Mouse (Mus musculus): ENCODE measurements around the gene Sec23ip. TPM values are rescaled to one million over a fixed set of nuclear protein-coding genes. Genes with fewer than 3 reads are reported as not detected.

Sec23ip gene
- polyA plus RNA-seq, 1 experiment from 2014 or later = 44.5 TPM

GRCm38 (mm10) chr7:128793464-128793863 is 48.7 kb downstream of the Sec23ip start:
- no peak for DNase-seq (ENCODE audit: low spot score)
- Histone ChIP-seq H3K9me3 (ENCODE audit: control insufficient read depth, low read length) (no peaks in the 10 kb centered on the region), H3K27me3 (ENCODE audit: control insufficient read depth, insufficient read depth, low read length) (no peaks in the 10 kb centered on the region), H3K27ac (ENCODE audit: low read depth, low read length) (no peak overlapping the region), H3K4me1 (replicated peaks; ENCODE audit: control insufficient read depth, insufficient read depth, low read length) (no peaks in the 10 kb centered on the region), H3K36me3 (ENCODE audit: control insufficient read depth, insufficient read depth, low read length) (no peaks in the 10 kb centered on the region), H3K4me3 (ENCODE audit: low read depth, low read length) (no peak overlapping the region), H3K4me2 (ENCODE audit: low read depth, low read length, severe bottlenecking) (no peak overlapping the region), H3K9ac (ENCODE audit: low read length) (no peak overlapping the region)
- ATAC-seq (replicated peaks; ENCODE audit: low FRiP score) = no peak
- 87% methylated on average over 4 of the region's 4 CpGs for whole genome bisulfite sequencing

GRCm38 (mm10) chr7:128824986-128825563 is 80.3 kb downstream of the Sec23ip start:
- H3K9ac ChIP-seq (ENCODE audit: low read length) = no peak overlapping the region
- ATAC-seq (replicated peaks; ENCODE audit: low FRiP score) (no peak), DNase-seq (ENCODE audit: low spot score) (no peak)
- WGBS = 87% methylated on average over 5 of the region's 5 CpGs
- H3K4me1 ChIP-seq (replicated peaks; ENCODE audit: control insufficient read depth, insufficient read depth, low read length) = no peaks in the 10 kb centered on the region
- no peak overlapping the region for H3K27ac ChIP-seq (ENCODE audit: low read depth, low read length)
- no peaks in the 10 kb centered on the region for H3K27me3 ChIP-seq (ENCODE audit: control insufficient read depth, insufficient read depth, low read length)
- H3K36me3 ChIP-seq (ENCODE audit: control insufficient read depth, insufficient read depth, low read length) = no peaks in the 10 kb centered on the region
- no peaks in the 10 kb centered on the region for H3K9me3 ChIP-seq (ENCODE audit: control insufficient read depth, low read length)
- H3K4me2 ChIP-seq (ENCODE audit: low read depth, low read length, severe bottlenecking) = no peak overlapping the region
- H3K4me3 ChIP-seq (ENCODE audit: low read depth, low read length) = no peak overlapping the region

DNA sequence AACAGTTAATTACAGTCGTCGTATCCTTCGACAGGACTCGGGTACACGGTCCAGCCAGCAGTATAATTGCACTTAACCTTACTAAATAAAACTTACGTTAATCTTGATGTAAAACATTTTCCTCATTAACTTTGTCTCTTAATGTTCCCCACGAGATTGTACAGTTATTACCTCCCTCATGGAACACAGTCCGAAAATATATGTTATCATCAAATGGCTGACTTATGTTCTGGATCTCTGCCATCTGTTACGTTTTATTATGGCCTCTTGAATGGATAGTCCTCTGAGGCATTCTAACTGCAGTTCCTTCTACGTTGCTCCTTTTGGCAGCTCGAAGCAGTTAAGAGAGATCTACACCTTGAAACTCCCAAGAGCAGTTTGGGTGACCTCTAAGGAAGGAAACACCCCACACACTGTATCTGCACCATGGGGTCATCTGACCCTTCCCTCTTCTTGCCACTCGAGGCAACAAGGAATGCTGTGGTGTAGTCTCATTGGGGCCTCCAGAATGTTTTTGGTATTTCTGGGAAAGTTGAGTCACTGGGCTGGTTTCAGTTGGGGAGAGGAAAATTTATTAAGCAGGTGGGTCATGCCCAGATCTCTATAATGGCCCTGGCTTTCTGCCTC is 87.8 kb downstream of the Sec23ip start:
- no peaks in the 10 kb centered on the region for H3K27me3 ChIP-seq (ENCODE audit: control insufficient read depth, insufficient read depth, low read length)
- no peaks in the 10 kb centered on the region for H3K36me3 ChIP-seq (ENCODE audit: control insufficient read depth, insufficient read depth, low read length)
- H3K4me3 ChIP-seq (ENCODE audit: low read depth, low read length) = no peak overlapping the region
- H3K4me1 ChIP-seq (replicated peaks; ENCODE audit: control insufficient read depth, insufficient read depth, low read length) = no peaks in the 10 kb centered on the region
- no peak overlapping the region for H3K27ac ChIP-seq (ENCODE audit: low read depth, low read length)
- no peak overlapping the region for H3K4me2 ChIP-seq (ENCODE audit: low read depth, low read length, severe bottlenecking)
- ATAC-seq (replicated peaks; ENCODE audit: low FRiP score) (no peak), DNase-seq (ENCODE audit: low spot score) (no peak)
- H3K9me3 ChIP-seq (ENCODE audit: control insufficient read depth, low read length) = no peaks in the 10 kb centered on the region
- 87% methylated on average over 12 of the region's 12 CpGs for WGBS
- H3K9ac ChIP-seq (ENCODE audit: low read length) = no peak overlapping the region

DNA sequence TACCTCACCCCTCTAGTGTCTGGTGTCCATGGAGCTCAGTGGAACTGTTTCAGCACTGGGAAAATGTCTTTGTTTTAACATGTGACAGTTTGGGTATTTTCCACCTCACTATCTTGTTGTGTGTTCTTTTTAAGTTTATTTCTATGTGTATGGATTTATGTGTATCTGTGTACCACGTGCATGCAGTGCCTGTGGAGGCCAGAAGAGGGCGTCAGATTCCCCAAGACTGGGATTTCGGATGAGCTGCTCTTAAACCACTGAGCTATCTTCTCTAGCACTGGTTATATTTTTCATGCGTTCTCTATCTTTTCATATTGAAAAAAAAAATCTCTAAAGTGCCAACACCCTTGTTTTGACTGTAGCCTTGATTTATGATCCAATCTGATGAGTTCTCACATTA is 88.5 kb downstream of the Sec23ip start:
- Histone ChIP-seq H3K27me3 (ENCODE audit: control insufficient read depth, insufficient read depth, low read length) (no peaks in the 10 kb centered on the region), H3K4me2 (ENCODE audit: low read depth, low read length, severe bottlenecking) (no peak overlapping the region), H3K4me3 (ENCODE audit: low read depth, low read length) (no peak overlapping the region), H3K27ac (ENCODE audit: low read depth, low read length) (no peak overlapping the region), H3K4me1 (replicated peaks; ENCODE audit: control insufficient read depth, insufficient read depth, low read length) (no peaks in the 10 kb centered on the region), H3K36me3 (ENCODE audit: control insufficient read depth, insufficient read depth, low read length) (no peaks in the 10 kb centered on the region), H3K9ac (ENCODE audit: low read length) (no peak overlapping the region), H3K9me3 (ENCODE audit: control insufficient read depth, low read length) (no peaks in the 10 kb centered on the region)
- ATAC-seq (replicated peaks; ENCODE audit: low FRiP score) (no peak), DNase-seq (ENCODE audit: low spot score) (no peak)
- 84% methylated on average over 4 of the region's 4 CpGs for WGBS

Small RNAs within 50 kb of the gene (microRNA-seq; reads per million reads assigned to microRNA genes)
- gene Gm25778 (ENCODE audit: insufficient number of aligned reads) = not detected

Other genes with a start within 250 kb of the Sec23ip start
- 5.2 and 5.7 TPM in 2 replicates for gene Bag3, start 221.3 kb upstream of the Sec23ip start, polyA plus RNA-seq (2014; fragmentation: Nextera tagmentation; extraction: Ambion mirVana)
- 97.4 and 98.4 TPM in 2 replicates for gene Inpp5f, start 133.6 kb upstream of the Sec23ip start, polyA plus RNA-seq (2014; fragmentation: Nextera tagmentation; extraction: Ambion mirVana)
- gene Mcmbp, start 4.4 kb upstream of the Sec23ip start, polyA plus RNA-seq (2014; fragmentation: Nextera tagmentation; extraction: Ambion mirVana) = 86.1 and 90.8 TPM in 2 replicates